Mouse (Mus musculus) liver, embryonic 14.5 days (tissue): ENCODE measurements at regions not wholly inside any gene's neighbourhood (a gene's known extent, or its start where the extent isn't known, plus 50 kb on each side); places are given as distances from the start of the nearest gene placed in this dataset.

Experiments
- CTCF ChIP-seq: IDR thresholded peaks from 2 replicates; pipeline ENCODE4 v1.5.1; 2016; ENCODE audit warnings: antibody characterized with exemption, low read depth, control low read depth
- EP300 ChIP-seq: IDR thresholded peaks from 2 replicates; pipeline ENCODE4 v1.6.1; 2016; ENCODE audit warnings: antibody characterized with exemption, low read depth

DNA sequence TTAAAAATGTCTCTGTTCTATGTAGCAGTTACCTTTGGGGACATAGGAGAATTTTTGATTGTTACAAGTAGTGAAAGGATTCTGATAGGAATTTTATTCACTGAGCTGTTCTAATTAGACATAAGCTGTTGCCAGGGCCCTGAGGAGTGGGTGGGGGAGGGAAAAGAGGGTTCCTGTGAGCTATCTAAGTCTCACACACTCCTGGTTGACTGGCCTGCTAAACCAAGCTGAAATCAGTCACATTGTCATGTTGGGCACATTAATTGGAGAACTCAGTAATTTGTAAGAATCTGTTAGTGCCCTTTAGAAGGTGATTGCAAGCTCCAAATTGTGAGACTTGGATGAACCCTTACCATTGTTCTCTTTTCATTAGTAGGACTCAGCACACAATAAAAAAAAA lies 367.8 kb upstream of the Meis2 start:
- no peak for TF ChIP-seq CTCF
- TF ChIP-seq EP300, result no peak
